Mouse (Mus musculus) A20 (cell line): ENCODE measurements around the gene Insm1.
A peak's percentile ranks its signal among the peaks of the same experiment; 100 is the strongest.

ENCODE experiments used
- DNase-seq: peaks from one replicate; pipeline ENCODE4 v3.0.0-alpha.2; 2011; ENCODE audit warnings: low read depth, low spot score

Gene Insm1

DNA sequence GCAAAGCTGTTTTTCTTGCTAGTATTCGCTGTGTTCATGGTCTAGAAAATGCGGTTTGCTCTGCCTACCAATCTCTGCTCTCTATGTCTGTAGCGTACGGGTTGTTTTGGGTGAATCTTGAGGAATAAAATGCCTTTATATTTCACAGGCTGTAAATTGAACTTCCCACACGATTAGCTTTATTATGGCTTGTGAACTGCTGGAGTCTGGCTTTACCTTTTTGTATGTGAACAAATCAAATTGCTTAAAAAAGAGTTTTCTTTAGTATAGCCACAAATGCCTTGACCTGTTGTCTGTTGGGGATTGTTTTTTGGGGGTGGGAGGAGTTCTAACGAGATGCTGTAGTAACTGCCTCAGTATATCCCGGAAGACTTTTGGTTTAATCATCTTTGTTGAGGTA, 2.4 kb downstream of the Insm1 start:
- no peak for DNase-seq

DNA sequence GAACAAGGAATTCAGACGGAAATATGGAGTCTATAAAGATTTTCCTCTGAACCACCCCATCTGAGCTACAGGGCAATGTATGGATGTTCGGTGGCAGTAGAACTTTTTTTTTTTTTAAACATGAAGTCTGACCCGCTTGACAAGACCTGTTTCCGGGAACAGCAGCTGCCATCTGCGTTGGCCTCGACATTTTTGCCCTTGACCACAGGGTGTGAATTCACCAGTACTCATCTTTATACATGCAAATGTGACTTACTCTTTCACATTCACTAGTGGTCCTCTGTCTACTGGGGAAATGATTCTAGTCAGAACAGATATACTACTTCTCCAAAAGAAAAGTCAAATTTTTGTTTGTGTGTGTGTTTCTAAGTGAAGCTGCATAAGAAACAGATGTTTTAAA, 4.1 kb downstream of the Insm1 start:
- DNase-seq, result peak; percentile 78

DNA sequence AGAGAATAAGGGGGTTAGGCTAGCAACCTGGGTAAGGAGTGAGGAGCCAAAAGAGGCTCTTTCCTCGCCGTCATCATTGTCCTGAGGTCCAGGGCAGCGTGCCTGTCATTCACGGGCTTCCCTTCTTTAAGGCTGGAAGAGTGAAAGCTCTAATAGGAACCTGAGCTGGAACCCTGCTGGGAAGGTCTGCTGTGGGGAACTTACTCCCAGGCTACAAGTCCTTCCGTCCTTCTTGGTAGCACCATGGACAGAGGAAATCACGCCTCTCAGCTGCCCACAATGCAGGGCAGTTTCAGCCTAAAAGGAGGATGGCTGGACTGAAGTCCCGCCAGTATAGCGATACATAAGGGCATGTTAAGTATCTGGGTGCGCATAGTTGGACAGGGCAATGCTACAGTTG, 4.8 kb downstream of the Insm1 start:
- peak; percentile 37 for DNase-seq

DNA sequence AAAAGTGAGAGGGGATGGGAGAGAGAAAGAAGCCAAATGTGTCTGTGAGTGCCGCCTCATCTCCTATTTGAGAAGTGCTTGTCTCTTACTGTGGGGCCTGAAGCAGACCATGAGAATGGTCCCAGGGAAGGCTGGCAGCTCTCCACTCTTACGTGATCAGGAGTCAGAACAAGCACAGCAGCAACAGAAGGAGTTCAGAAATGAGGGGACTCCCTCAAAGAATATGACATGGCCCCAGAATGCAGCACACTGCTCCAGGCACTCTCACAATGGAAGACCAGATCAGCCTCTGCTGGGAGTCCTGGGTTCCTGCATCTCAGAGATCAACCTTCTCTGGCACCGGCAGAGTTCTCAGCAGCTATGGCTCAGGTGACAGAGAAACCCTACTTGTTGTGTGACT, 5.9 kb downstream of the Insm1 start:
- no peak for DNase-seq

- no peak for DNase-seq
Observed at GRCm38 (mm10) chr2:146228435-146228834, 6.7 kb downstream of the Insm1 start.

- DNase-seq, result no peak
Observed at GRCm38 (mm10) chr2:146231485-146231884, 9.8 kb downstream of the Insm1 start.

DNA sequence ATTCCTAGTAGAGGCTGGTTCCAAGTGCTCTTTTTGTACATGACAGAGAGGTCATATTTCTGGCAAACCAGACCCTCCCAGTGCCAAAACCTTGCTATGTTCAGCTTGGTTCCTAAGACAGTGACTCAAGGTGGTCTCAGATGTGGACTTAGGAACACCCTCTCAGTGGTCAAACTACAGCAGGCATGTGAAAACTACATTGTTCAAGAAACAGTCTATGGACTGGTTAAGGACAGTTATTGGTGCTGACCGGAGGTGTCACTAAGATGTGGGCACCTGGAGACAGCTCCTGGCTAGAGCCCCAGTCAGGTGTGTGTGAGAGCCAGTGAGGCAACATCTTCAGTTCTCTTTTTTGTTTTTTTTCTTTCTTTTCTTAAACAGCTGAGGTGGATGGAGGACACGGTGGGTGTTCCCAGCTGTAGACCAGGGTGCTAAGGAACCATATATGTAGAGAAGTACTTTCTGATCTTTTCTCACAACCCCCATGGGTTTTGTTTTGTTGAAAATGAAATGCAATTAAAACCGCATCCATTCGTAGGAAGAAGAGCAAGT, 17.6 kb downstream of the Insm1 start:
- DNase-seq, result no peak

GRCm38 (mm10) chr2:146244049-146244448, 22.3 kb downstream of the Insm1 start:
- no peak for DNase-seq

GRCm38 (mm10) chr2:146245401-146245800, 23.7 kb downstream of the Insm1 start:
- no peak for DNase-seq

DNA sequence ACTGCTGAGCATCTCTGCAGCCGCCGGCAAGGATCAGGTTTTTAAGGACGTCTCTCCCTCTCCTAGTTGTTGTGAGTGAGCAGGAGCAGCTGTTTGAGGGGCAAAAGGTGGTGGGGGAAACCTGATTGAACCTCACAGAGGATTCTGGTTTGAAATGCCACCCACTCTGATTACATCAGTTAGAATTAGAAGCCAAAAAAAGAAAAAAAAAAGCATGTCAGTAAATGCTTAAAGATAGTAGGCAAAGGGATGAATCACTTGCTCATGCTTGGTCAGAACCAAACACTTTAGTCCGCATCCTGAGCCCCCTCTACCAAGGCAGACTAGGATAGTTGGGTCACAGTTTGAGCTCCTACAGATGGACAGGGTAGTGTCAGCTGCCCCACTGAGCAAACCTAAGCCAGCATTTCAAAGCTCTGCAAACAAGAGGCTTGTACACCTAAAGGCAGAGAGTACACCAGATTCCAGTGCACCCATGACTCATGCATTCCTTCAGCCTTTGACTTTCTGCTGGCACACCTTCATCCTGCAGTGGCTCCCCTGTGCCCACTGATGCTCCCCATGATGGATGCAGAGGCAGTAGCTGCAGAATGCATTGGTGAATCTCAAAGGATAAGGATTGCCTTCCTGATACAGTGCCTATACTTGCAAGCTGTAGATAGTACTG, 24.8 kb downstream of the Insm1 start:
- DNase-seq, result no peak

- no peak for DNase-seq
Observed at GRCm38 (mm10) chr2:146247576-146247975, 25.9 kb downstream of the Insm1 start.

DNA sequence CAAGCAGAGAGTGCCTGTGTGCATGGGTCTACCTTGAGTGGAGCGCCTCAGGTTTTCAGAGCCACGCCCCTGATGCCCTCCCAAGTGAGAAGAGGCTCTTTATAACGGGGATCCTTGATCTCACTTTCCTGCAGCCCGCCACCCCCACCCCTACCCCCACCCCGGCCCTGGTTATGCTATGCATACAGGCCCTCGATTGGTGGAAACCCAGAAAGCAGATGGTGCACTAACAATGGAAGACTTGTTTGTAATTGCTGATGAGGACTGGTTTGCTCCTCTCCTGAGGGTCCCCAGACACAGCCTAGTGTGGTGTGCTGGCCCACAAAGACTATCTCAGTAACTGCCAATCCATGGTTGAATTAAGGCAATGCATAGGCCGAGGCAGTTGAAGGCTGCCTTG, 27.3 kb downstream of the Insm1 start:
- no peak for DNase-seq

DNA sequence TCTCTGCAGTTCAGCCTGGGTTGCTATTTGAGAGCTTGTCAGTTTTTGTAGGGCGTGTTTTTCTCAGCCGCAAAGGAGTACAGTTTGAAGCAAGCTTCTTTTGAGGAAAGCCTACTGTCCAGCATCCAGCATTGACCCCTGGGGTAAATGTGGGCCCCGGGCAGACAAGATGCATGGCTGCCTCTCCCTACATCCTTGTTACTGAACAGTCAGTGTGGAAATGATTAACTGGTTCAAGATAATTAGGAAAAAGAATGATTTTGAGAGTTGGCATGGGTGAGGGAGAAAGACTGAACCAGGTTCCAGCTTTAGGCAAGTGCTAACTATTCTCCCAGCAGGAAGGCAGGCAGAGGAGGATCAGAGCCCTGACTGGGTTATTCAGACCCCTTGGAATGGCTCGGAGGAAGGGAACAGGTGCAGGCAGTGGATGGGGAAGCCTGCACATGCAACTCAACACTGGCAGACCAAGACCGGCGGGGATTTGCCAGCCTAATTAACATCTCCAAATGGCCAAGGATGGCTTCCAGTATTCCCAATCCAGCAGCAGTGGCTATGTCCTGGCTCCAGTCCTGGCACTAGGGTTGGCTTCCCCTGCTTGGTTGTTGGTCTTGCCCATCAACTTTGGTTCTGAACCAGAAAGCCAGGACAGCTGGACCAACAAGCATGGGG, 28.6 kb downstream of the Insm1 start:
- DNase-seq, result no peak

DNA sequence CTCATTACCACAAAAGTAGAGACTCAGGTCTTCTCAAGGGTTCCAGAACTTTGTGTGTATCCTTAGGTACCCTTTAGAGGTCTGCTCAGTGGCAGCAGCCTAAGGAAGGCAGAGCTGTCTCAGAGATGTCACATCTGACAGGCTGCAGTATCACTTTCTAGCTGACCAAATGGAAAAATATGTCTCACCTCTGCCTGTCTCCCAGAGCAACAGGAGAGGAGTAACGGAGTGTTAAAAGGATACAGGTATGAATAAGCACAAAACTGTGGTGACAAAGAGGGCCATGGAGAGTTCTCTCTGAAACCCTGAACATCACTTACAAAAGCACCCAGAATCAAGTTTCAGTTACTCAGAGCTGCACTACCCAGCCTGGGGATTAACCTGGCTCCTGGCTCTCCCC, 32.7 kb downstream of the Insm1 start:
- DNase-seq, result no peak

- no peak for DNase-seq
Observed at GRCm38 (mm10) chr2:146255636-146256035, 33.9 kb downstream of the Insm1 start.

- DNase-seq, result peak; percentile 30
Observed at GRCm38 (mm10) chr2:146256321-146256875, 34.7 kb downstream of the Insm1 start.

GRCm38 (mm10) chr2:146257037-146257436, 35.3 kb downstream of the Insm1 start:
- DNase-seq, result no peak

- DNase-seq, result no peak
Observed at GRCm38 (mm10) chr2:146257609-146258008, 35.9 kb downstream of the Insm1 start.

GRCm38 (mm10) chr2:146258736-146259469, 37.2 kb downstream of the Insm1 start:
- DNase-seq, result no peak

DNA sequence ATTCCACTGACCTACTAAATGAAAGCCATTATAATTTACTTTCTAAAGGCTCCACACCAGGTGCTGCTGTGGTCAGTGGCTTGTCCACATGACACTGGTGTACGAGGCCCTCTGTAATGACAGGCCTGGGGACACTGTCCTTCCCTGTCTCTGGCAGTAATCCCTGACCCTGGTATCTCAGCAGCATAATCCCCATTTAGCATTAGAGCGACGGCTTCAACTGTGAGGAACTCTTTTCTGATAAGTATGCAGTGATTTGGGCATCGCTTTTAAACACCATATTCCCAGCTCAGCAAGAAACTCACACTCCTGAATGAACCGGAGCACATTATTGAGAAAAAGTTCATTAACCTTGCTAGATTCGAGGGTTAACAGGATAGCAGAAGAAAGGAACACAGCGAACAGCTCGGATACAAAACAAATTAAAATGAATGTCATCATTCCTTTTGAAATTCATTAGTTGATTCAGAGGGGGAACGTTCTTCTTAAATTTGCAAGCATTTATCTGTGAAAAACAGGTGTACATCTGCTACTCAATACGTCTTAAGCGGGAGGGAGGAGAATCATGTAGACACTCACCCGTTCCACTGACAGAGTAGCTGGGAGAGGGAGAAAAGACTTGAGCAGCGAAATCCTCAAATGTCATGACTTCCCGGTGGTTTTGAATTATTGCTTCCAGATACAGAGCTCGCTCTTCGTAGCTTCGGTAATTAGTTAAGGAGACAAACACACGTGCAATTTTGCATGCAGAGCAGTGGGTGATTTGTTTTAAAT, 38.3 kb downstream of the Insm1 start:
- DNase-seq, result no peak

DNA sequence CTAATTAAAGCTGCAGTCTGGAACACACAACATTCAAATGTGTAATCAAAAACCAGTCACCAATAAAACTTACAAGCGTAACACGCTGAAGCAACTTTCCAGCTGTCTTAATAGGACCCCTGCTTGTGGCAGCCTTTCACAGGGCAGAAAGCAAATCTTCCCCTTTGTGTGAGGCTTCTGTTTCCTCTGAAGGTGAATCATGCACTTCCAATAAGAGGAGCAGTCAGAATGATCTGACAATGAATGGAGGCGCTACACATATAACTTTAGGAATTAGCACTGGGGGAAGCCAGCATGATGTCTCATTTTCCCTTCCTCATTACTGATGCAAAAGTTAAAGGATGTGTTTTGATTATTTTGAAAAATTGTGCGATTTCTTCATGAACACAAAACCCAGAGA, 39.4 kb downstream of the Insm1 start:
- DNase-seq, result no peak
